In the genomic region with DNA sequence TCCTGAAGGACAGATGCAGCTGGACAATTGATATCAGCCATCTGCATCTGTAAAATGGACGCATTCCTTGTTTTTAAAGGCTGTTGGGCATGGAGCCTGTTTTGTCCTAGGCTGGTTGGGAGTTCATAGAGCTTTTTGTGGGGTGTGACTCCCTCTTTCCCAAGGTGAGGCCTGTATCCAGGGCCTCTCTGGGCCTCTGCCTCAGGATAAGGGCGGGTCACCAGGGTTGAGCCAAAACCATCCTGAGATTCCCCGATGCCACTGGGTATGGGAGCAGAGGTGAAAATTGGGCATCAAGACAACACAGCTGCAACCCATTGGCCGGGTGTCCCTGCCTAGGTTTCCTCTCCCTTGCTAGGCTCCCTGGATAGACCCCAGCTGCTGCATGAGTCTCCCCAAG, we compare ENCODE assay signal across 15 mouse cellular contexts. TPM values are rescaled to one million over a fixed set of nuclear protein-coding genes. Genes with fewer than 3 reads are reported as not detected.
DNase-seq lines count a peak whose midpoint lies in the region; ATAC-seq lines count a peak whose summit lies in the region.
"Had no signal": no experiment of that assay in that cellular context is flagged by ENCODE, and none has a peak within 500 bp of the region (broad histone marks: within the 10 kb centered on the region; RNA-seq: fewer than 3 reads in every experiment).

No protein-coding gene starts in this region.

- H3K9ac ChIP-seq in limb, embryonic 13.5 days = peak overlapping the region; percentile 35; the same call in 1 of the 2 replicates
- H3K9ac ChIP-seq in hindbrain, embryonic 13.5 days = peak overlapping the region; percentile 49
- peak overlapping the region; percentile 29; the same call in 1 of the 2 replicates for H3K9ac ChIP-seq in neural tube, embryonic 12.5 days
- H3K9ac ChIP-seq: forebrain, embryonic 13.5 days; limb, embryonic 12.5 days had no signal

- peak overlapping the region; percentile 2; the same call in 1 of the 2 replicates for H3K4me2 ChIP-seq in limb, embryonic 13.5 days (replicated peaks)
- no peak overlapping the region for H3K4me2 ChIP-seq in hindbrain, embryonic 13.5 days
- H3K4me2 ChIP-seq in neural tube, embryonic 12.5 days (replicated peaks) = no peak overlapping the region; the same call in 1 of the 2 replicates
- H3K4me2 ChIP-seq: forebrain, embryonic 13.5 days had no signal

- peaks cover 90% of the 10 kb centered on the region for H3K4me1 ChIP-seq in heart, embryonic 10.5 days
- H3K4me1 ChIP-seq in limb, embryonic 13.5 days = peaks cover 85% of the 10 kb centered on the region
- H3K4me1 ChIP-seq in limb, embryonic 10.5 days = peaks cover 84% of the 10 kb centered on the region
- peaks cover 81% of the 10 kb centered on the region for H3K4me1 ChIP-seq in hindbrain, embryonic 13.5 days (replicated peaks)
- peaks cover 72% of the 10 kb centered on the region for H3K4me1 ChIP-seq in neural tube, embryonic 12.5 days

- H3K4me3 ChIP-seq in heart, embryonic 10.5 days = no peak overlapping the region
- H3K4me3 ChIP-seq in limb, embryonic 13.5 days = no peak overlapping the region
- no peak overlapping the region for H3K4me3 ChIP-seq in limb, embryonic 10.5 days
- no peak overlapping the region for H3K4me3 ChIP-seq in hindbrain, embryonic 13.5 days
- no peak overlapping the region for H3K4me3 ChIP-seq in neural tube, embryonic 12.5 days
- H3K4me3 ChIP-seq: forebrain, embryonic 13.5 days; limb, embryonic 12.5 days had no signal

- H3K36me3 ChIP-seq in heart, embryonic 10.5 days = no peaks in the 10 kb centered on the region
- H3K36me3 ChIP-seq in limb, embryonic 13.5 days = no peaks in the 10 kb centered on the region
- no peaks in the 10 kb centered on the region for H3K36me3 ChIP-seq in limb, embryonic 10.5 days
- no peaks in the 10 kb centered on the region for H3K36me3 ChIP-seq in hindbrain, embryonic 13.5 days
- no peaks in the 10 kb centered on the region for H3K36me3 ChIP-seq in neural tube, embryonic 12.5 days
- H3K36me3 ChIP-seq: limb, embryonic 12.5 days had no signal

- WGBS in heart, embryonic 10.5 days = 82% methylated on average over 4 of the region's 4 CpGs
- WGBS in limb, embryonic 13.5 days = 69% methylated on average over 4 of the region's 4 CpGs
- WGBS in limb, embryonic 10.5 days = 87% methylated on average over 4 of the region's 4 CpGs
- WGBS in hindbrain, embryonic 13.5 days = 79% methylated on average over 4 of the region's 4 CpGs
- WGBS in neural tube, embryonic 12.5 days = 76% methylated on average over 4 of the region's 4 CpGs

- no peak for DNase-seq in heart, embryonic 10.5 days (ENCODE audit: low spot score)
- DNase-seq in heart, postnatal 14 days = no peak
- no peak for DNase-seq in limb, embryonic 10.5 days (ENCODE audit: low spot score)
- no peak for DNase-seq in thymus, postnatal 36 days
- no peak for DNase-seq in adrenal gland, postnatal 4 days (ENCODE audit: low spot score in 2 of 2)
- DNase-seq: adrenal gland, postnatal 36 days; cerebellum, adult 11 months; layer of hippocampus, postnatal 36 days; right cerebral cortex, postnatal 4 days had no signal

- no peak for ATAC-seq in limb, embryonic 13.5 days (ENCODE audit: low FRiP score, low read depth)
- ATAC-seq in hindbrain, embryonic 13.5 days (ENCODE audit: low FRiP score) = no peak
- no peak for ATAC-seq in neural tube, embryonic 12.5 days (ENCODE audit: low FRiP score, low read depth)
- ATAC-seq: forebrain, embryonic 13.5 days; lung, postnatal 0 days had no signal

- intact Hi-C loops in heart, postnatal 14 days (cut with DNase I) = no loop called here

- peaks cover 15% of the 10 kb centered on the region; the same call in 1 of the 2 replicates for H3K27me3 ChIP-seq in heart, embryonic 10.5 days (ENCODE audit: insufficient read depth, poor library complexity, severe bottlenecking)
- no peaks in the 10 kb centered on the region for H3K27me3 ChIP-seq in limb, embryonic 13.5 days
- no peaks in the 10 kb centered on the region for H3K27me3 ChIP-seq in limb, embryonic 10.5 days (ENCODE audit: low read depth, poor library complexity, severe bottlenecking)
- H3K27me3 ChIP-seq in hindbrain, embryonic 13.5 days = no peaks in the 10 kb centered on the region
- no peaks in the 10 kb centered on the region for H3K27me3 ChIP-seq in neural tube, embryonic 12.5 days (replicated peaks)
- H3K27me3 ChIP-seq: limb, embryonic 12.5 days had no signal

- H3K9me3 ChIP-seq in heart, embryonic 10.5 days = no peaks in the 10 kb centered on the region
- H3K9me3 ChIP-seq in limb, embryonic 13.5 days = no peaks in the 10 kb centered on the region
- no peaks in the 10 kb centered on the region for H3K9me3 ChIP-seq in limb, embryonic 10.5 days (replicated peaks)
- no peaks in the 10 kb centered on the region for H3K9me3 ChIP-seq in hindbrain, embryonic 13.5 days
- no peaks in the 10 kb centered on the region for H3K9me3 ChIP-seq in neural tube, embryonic 12.5 days
- H3K9me3 ChIP-seq: forebrain, embryonic 13.5 days; limb, embryonic 12.5 days had no signal

- peak overlapping the region; percentile 53; the same call in 1 of the 2 replicates for H3K27ac ChIP-seq in heart, embryonic 10.5 days
- 0 out of 2 replicates have a peak overlapping the region, but pooled peaks have one; percentile 17 for H3K27ac ChIP-seq in limb, embryonic 13.5 days
- no peak overlapping the region for H3K27ac ChIP-seq in limb, embryonic 10.5 days
- peak overlapping the region; percentile 76 for H3K27ac ChIP-seq in hindbrain, embryonic 13.5 days
- no peak overlapping the region for H3K27ac ChIP-seq in neural tube, embryonic 12.5 days
- H3K27ac ChIP-seq: forebrain, embryonic 13.5 days; limb, embryonic 12.5 days had no signal

RNA-seq across cellular contexts. Expression of a gene that starts 5.2 kb away (rescaled TPM):
- 6.4 and 8.0 TPM in 2 replicates for polyA plus RNA-seq in heart, embryonic 10.5 days (2016; fragmentation: Nextera tagmentation; extraction: Ambion mirVana)
- total RNA-seq in heart, postnatal 14 days (2021) = 10 to 100 TPM; 38.8 to 42.2 TPM
- 17.1 and 17.6 TPM in 2 replicates for polyA plus RNA-seq in limb, embryonic 13.5 days (2015; fragmentation: Nextera tagmentation; extraction: Ambion mirVana)
- polyA plus RNA-seq in limb, embryonic 10.5 days (2016; fragmentation: Nextera tagmentation; extraction: Ambion mirVana) = 8.7 and 10.9 TPM in 2 replicates
- polyA plus RNA-seq in hindbrain, embryonic 13.5 days (2015; fragmentation: Nextera tagmentation; extraction: Ambion mirVana) = 4.6 and 4.7 TPM in 2 replicates
- polyA plus RNA-seq in neural tube, embryonic 12.5 days (2016; fragmentation: Nextera tagmentation; extraction: Ambion mirVana) = 6.6 and 7.3 TPM in 2 replicates
- total RNA-seq in adrenal gland, postnatal 4 days (2021) = 10 to 100 TPM; 58.4 to 59.3 TPM

Comparison
In these comparisons a context has a peak if more than half of its experiments do, and no peak if none do; other contexts are left out.
1. H3K27ac ChIP-seq: peak in heart, embryonic 10.5 days (single experiment), limb, embryonic 13.5 days (single experiment) and hindbrain, embryonic 13.5 days (single experiment); none in limb, embryonic 10.5 days (single experiment) and neural tube, embryonic 12.5 days (single experiment).
2. Peak in every context shown above with its lines, with median percentiles within 50 percentile points of each other: H3K9ac ChIP-seq.